Mouse (Mus musculus): ENCODE measurements around the gene Abcg1.

GRCm38 (mm10) chr17:31096893-31097292 is 39.4 kb downstream of the Abcg1 start:
- no peak for TF ChIP-seq CTCF (IDR thresholded peaks at IDR 0.05; ENCODE audit: borderline replicate concordance, insufficient read depth, low read length)
- TF ChIP-seq POLR2A (IDR thresholded peaks at IDR 0.05; ENCODE audit: low read depth, low read length), result no peak
